Mouse (Mus musculus) c-Kit-negative CD71-positive TER-119-positive erythroid progenitor cells, embryonic 14.5 days (primary cell): ENCODE results near the gene Zdhhc22.

Experiments
- DNase-seq: peaks from one replicate; pipeline ENCODE4 v3.0.0-alpha.2; 2013; ENCODE audit warnings: low read depth, low spot score

The Zdhhc22 gene

GRCm38 (mm10) chr12:86989890-86990754, at the start of gene Zdhhc22:
Zdhhc22 (minus strand) TSS chr12:86990430.
- no peak for DNase-seq

DNA sequence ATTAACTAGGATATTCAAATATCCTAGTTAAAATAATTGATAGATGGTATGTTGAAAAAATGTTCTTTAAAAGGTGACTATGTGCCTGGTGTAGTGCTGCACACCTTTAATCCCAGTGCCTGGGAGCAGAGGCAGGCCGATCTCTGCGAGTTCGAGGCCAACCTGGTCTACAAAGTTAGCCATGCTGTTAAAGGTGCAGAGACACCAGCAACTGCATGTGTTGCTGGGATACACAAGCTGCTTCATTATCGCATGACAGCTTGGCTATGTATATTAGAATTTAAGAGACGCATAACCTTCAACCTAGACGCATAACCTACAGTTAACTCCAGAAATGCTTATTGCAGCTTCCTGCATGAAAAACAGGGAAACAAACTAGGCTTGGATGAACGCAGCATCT, 46.4 kb upstream of the Zdhhc22 start:
- DNase-seq, result no peak

DNA sequence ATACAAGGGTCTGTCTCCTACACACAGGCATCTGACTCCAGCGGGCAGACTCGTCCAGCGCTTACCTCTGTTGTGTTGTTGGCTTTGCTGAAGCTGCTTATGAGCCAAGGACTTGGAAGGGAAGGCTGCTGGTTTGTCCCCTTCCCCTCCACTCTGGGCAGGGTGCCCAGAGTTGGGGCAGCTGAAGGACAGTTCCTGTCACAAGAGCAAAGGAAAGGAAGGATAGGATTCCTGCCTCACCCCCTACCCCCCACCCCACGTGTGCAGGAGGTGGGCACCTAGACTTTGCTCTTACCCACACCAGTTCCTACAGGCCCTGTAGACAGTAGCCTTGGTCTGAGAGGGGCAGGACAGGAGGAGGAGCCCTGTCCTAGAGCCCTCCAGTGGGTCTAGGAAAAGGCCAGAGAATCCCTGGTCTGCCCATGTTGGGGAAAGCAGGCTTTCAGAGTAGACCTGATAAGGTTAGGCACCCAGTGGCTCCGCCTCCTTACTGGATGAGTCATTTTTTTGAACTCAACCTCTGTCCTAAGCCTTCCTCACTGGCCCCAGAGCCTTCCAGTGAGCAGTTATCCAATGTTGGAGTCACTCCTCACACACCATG, 41.0 kb upstream of the Zdhhc22 start:
- no peak for DNase-seq

DNA sequence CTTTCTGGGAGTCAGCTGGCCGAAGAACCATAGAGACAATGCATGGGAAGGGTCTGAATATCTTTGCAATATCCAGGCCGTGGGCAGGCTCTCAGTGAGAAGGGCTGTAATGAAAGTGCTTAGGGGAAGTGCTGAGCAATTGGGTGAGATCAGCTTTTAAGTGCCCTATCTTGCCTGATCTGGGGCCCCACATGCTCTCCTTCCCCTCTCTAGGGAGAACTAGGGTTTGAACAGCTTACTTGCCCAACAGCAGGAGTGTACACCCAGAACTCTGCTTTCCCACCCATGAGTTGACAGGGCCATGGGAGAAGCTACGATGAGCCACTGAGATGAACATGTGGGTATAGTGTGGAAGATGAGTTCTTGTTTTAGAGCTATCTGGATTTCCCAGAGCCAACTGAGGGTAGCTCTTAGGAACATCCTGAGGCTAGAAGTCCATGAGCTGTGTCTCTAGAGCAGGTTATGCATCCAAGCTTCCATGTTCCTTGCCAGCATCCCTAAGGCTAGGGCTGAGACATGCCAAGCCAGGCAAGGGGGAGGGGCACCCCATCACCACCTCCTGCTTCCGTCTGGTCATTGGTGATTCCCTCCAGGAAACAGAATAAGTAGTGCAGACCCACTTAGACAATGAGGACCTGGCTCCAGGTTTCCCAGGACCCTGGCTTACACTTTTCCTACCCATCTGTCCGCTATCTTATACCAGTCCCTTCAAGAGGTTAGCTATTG, 39.2 kb upstream of the Zdhhc22 start:
- no peak for DNase-seq

DNA sequence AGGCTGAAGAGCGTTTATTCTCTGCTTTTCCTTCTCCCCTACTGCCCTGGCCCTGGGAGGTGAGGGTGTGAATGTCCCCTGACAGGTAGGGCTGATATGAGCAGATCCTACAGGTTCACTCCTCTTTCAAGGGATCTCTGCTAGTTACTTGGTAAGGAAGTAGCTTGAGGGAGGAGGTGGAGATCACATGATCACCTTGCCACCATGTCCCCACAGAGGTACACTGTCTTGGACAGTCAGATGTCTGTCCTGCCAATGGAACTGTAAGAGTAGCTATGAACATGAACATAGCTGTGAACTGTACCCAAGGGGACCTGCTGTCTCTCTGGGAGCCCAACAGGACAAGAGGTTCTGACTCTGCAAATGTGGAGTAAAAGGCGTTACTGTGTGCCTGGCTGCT, 37.8 kb upstream of the Zdhhc22 start:
- DNase-seq, result no peak

- no peak for DNase-seq
Observed at GRCm38 (mm10) chr12:87027391-87027790, 37.2 kb upstream of the Zdhhc22 start.

- DNase-seq, result no peak
Observed at GRCm38 (mm10) chr12:87026871-87027240, 36.6 kb upstream of the Zdhhc22 start.

- DNase-seq, result no peak
Observed at GRCm38 (mm10) chr12:87026109-87026870, 36.1 kb upstream of the Zdhhc22 start.

DNA sequence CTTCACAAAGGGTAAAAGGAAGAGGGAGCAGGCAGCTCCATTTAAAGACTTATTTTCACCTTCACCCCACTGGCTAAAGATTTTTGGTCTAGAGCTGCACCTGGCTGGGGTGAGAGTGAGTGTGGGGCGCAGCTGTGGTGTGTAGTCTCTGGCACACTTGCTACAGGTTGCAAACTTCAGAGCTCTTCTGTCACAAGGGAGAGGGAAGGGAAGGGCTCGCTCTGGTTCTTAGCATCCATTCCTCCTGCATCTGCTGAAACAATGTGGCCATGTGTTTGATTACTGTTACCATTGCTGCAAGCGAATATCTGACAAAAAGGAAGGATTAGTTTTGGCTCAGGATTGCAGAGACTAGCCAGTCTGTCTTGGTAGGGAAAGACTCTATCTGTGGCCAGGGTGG, 33.2 kb upstream of the Zdhhc22 start:
- DNase-seq, result no peak

DNA sequence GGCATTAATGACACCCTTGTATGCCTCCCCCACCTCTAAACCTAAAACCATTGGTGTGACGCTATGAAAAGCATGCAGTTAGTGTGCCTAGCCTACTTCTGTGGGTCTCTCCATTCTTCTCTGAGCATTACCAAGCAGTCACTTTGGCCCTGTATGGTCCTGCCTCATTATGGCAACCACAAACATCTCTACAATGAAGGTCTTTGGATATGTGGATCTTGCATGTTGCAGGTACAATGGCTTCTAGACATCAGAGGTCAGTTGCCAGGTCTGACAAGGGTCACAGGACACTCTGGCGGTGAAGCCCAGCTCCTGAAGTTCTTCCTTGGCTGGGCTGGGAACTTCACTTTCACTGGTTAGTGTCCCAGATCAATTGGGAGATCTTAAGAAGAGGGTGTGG, 31.8 kb upstream of the Zdhhc22 start:
- no peak for DNase-seq

- DNase-seq, result no peak
Observed at GRCm38 (mm10) chr12:87021040-87021439, 30.8 kb upstream of the Zdhhc22 start, which contains the start of gene Tmem63c. Tmem63c (plus strand) TSS chr12:87021340.

DNA sequence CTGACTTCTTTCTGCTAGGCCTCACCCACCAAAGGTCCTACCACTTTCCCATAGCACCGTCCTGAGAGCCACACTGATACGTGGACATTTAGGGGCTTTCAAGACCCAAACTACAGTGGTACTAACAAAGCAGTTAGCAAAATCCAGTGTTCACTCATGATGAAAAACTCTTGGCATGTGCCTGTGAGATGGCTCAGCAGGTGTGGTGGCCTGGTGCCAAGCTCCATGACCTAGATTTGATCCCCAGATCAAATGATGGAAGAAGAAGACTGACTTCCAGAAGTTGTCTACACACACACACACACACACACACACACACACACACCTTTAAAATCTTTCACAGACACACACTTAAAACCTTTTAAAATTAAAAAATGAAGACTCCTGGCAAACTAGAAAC, 28.5 kb upstream of the Zdhhc22 start:
- no peak for DNase-seq

DNA sequence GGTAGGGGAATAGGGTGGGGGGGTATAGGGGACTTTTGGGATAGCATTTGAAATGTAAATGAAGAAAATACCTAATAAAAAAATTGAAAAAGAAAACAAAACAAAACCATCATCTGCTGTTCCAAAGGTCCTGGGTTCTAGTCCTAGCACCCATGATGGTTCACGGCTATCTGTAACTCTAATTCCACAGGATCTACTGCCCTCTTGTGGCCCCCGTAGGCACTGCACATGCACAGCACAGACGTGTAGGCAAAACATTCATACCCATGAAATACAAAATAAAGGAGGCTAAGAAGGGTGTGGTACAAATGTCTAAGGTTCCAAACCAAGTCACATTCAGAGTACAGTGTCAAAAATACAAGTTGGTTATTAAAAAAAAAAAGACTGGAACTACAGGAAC, 26.8 kb upstream of the Zdhhc22 start:
- DNase-seq, result peak; percentile 21

DNA sequence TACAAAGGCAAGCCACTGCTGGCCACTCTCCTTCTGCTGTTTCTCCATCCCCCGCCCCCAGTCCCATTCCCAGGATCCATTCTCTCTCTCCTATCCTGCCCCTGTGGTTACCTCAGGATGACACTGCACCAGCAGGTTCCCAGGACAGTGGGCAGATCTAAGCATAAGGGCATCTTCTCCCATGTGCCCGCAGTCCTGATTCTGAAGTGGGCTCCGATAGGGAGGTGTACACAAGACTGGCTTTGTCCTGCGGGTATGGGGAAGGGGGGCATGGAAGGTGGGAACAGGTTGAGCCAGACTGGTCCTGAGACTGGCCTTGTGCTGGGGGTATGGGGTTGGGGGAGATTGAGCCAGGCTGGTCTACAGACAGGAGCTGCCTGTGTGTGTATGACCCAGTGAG, 14.4 kb upstream of the Zdhhc22 start:
- no peak for DNase-seq

- no peak for DNase-seq
Observed at GRCm38 (mm10) chr12:87003606-87004005, 13.4 kb upstream of the Zdhhc22 start.

DNA sequence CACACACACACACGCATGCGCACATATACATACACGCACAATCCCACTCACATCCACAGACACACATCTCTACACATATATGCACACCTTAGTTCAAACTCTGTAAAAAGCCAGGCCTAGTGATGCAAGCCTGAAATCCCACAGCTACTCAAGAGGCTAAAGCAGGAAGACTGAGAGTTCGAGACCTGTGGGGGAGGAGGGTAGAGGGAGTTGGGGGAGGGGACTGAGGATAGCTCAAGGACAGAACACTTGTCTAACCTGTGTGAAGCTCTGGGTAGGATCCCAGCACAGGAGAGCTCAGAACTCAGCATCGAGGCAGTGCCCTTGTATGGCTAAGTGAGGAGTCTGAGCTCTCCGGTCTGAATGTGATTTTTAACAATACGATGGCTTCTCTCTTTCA, 12.6 kb upstream of the Zdhhc22 start:
- no peak for DNase-seq

DNA sequence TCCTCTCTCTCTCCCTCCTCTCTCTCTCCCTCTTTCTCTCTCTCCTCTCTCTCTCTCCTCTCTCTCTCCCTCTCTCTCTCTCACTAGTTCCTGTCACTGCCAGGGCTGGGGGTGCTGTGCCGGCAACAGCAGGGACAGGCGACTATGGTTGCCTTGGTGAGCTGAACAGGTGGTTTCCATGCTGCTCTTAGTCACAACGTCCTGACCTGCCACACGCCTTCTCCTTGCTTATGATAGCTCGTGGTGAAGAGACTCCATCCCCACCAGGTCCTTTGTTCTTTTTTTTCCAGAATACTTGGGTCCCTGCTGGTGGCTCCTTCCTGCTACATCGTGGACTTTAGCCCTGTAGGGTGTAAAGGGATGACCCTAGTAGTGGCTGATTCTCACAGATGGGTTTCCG, 12.0 kb upstream of the Zdhhc22 start:
- DNase-seq, result no peak

DNA sequence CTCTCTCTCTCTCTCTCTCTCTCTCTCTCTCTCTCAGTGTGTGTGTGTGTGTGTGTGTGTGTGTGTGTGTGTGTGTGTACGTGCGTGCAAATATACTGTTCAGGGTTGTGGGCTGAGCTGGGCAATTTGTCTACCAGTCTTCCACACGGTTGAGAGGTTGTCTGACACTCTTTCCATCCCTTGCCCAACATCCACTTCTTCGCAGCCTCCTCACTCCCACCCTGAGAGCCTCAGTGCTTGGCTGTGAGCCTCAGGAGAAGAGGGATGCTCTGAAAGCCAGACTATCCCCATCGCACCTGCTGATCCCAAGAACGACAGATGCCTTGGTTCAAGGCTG, 10.6 kb upstream of the Zdhhc22 start:
- no peak for DNase-seq

- DNase-seq, result no peak
Observed at GRCm38 (mm10) chr12:87000151-87000839, 10.1 kb upstream of the Zdhhc22 start.

- no peak for DNase-seq
Observed at GRCm38 (mm10) chr12:86999283-86999820, 9.1 kb upstream of the Zdhhc22 start.

GRCm38 (mm10) chr12:86998699-86999098, 8.5 kb upstream of the Zdhhc22 start:
- no peak for DNase-seq
